Mouse (Mus musculus) liver, postnatal 0 days (tissue): Measurements from ENCODE around the gene Camta2. TPM values are rescaled to one million over a fixed set of nuclear protein-coding genes. Genes with fewer than 3 reads are reported as not detected.
A peak's percentile ranks its signal among the peaks of the same experiment; 100 is the strongest.

ENCODE experiments used
- ATAC-seq: fragments of 200-750 bp; cut with Nextera tagmentation; 2 replicates; pipeline ENCODE4 v1.8.0; 2017; ENCODE audit warnings: mild to moderate bottlenecking, moderate library complexity
- DNase-seq: peaks from one replicate; pipeline ENCODE4 v3.0.0-alpha.2; 2016
- H3K27ac ChIP-seq: fragments of 300-500 bp; sonication (generic); 2 replicates; pipeline ENCODE4 v1.5.1; 2014; ENCODE audit warnings: antibody characterized with exemption, moderate library complexity, mild to moderate bottlenecking, low read depth
- H3K27me3 ChIP-seq: fragments of 300-500 bp; sonication (generic); 2 replicates; pipeline ENCODE4 v1.6.1; 2014; ENCODE audit warnings: low read length, control low read depth, mixed read lengths; ENCODE audit not compliant: insufficient read depth
- H3K36me3 ChIP-seq: fragments of 300-500 bp; sonication (generic); replicated peaks from 2 replicates; pipeline ENCODE4 v1.6.1; 2014; ENCODE audit warnings: mild to moderate bottlenecking, control low read depth, low read length, moderate library complexity, mixed read lengths; ENCODE audit not compliant: insufficient read depth
- H3K4me1 ChIP-seq: fragments of 300-500 bp; sonication (generic); 2 replicates; pipeline ENCODE4 v1.6.1; 2014; ENCODE audit warnings: antibody characterized with exemption, mild to moderate bottlenecking, control low read depth; ENCODE audit not compliant: insufficient read depth
- H3K4me2 ChIP-seq: fragments of 300-500 bp; sonication (generic); 2 replicates; pipeline ENCODE4 v1.6.1; 2014; ENCODE audit warnings: low read depth, mild to moderate bottlenecking, low read length, moderate library complexity, mixed read lengths
- H3K4me3 ChIP-seq: fragments of 300-500 bp; sonication (generic); 2 replicates; pipeline ENCODE4 v1.5.1; 2014; ENCODE audit warnings: low read depth, low read length
- H3K9ac ChIP-seq: fragments of 300-500 bp; sonication (generic); replicated peaks from 2 replicates; pipeline ENCODE4 v1.6.1; 2014; ENCODE audit warnings: mild to moderate bottlenecking, moderate library complexity
- H3K9me3 ChIP-seq: fragments of 300-500 bp; sonication (generic); 2 replicates; pipeline ENCODE4 v1.6.1; 2016; ENCODE audit warnings: mild to moderate bottlenecking, control low read depth, low read length, mixed read lengths
- CTCF ChIP-seq: sonication (generic); IDR thresholded peaks from 2 replicates; pipeline ENCODE4 v1.5.1; 2016; ENCODE audit warnings: antibody characterized with exemption, low read depth
- EP300 ChIP-seq: IDR thresholded peaks from 2 replicates; pipeline ENCODE4 v1.6.1; 2016; ENCODE audit warnings: antibody characterized with exemption, low read depth, mild to moderate bottlenecking
- WGBS: fragments of 180-500 bp; shearing (Covaris S2); extraction: QIAGEN DNeasy Blood & Tissue Kit; methylation state at CpG from one replicate; pipeline ENCODE4 v1.1.7; 2014; ENCODE audit not compliant: insufficient replicate concordance; 5-methylcytosine and 5-hydroxymethylcytosine counted together
- polyA plus RNA-seq: library from polyadenylated mRNA; unstranded; fragments of >200 nt; fragmentation: Nextera tagmentation; extraction: Ambion mirVana; gene quantifications from 2 replicates; pipeline ENCODE4 v1.2.1, GENCODE M21; 2015

Gene Camta2
- polyA plus RNA-seq, 1 experiment from 2014 or later, result 3.4 TPM

DNA sequence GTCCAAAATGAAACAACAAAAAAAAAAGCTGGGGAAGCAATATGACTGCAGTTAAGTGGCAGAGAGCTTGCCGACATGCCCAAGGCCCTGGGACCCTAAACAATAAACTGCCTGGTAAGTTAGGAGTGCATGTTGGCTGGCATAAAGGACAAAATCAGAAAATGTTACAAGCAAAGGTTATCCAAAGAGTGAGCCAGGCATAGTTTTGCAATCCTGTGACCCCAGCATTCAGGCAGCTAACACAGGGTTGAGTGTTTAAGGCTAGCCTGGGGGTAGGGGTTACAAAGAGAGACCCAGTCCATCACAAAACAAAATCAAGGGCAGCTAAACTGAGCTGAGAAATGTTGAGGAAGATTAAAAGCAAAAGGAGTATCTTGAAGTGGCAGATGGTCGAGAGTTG is 11.1 kb upstream of the Camta2 start:
- H3K27ac ChIP-seq, result peak overlapping the region; percentile 95; the same call in 1 of the 2 replicates

DNA sequence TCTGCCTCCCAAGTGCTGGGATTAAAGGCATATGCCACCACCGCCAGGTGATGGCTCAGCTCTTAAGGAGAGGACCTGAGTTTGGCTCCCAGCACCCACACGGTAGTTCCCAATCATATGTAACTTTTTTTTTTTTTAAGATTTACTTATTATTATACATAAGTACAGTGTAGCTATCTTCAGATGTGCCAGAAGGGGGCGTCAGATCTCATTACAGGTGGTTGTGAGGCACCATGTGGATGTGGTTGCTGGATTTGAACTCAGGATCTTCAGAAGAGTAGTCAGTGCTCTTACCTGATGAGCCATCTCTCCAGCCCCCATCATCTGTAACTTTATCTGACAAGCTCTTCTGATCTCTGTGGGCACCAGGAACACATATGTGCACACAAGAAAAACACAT is 9.5 kb upstream of the Camta2 start:
- TF ChIP-seq CTCF (peak; percentile 35), EP300 (no peak)
- H3K9ac ChIP-seq, result no peak overlapping the region
- no peaks in the 10 kb centered on the region for H3K9me3 ChIP-seq
- no peak for DNase-seq
- H3K4me3 ChIP-seq, result no peak overlapping the region
- H3K4me2 ChIP-seq, result no peak overlapping the region
- peaks cover 3% of the 10 kb centered on the region; the same call in 1 of the 2 replicates for H3K36me3 ChIP-seq
- WGBS, result 62% methylated on average over 3 of the region's 3 CpGs
- no peak overlapping the region for H3K27ac ChIP-seq
- peaks cover 17% of the 10 kb centered on the region for H3K4me1 ChIP-seq
- ATAC-seq, result no peak
- H3K27me3 ChIP-seq, result no peaks in the 10 kb centered on the region

More for the DNA sequence above, 11.1 kb upstream of the Camta2 start:
- TF ChIP-seq CTCF, result no peak
- no peak for TF ChIP-seq EP300
- Histone ChIP-seq H3K36me3 (peaks cover 8% of the 10 kb centered on the region), H3K27me3 (no peaks in the 10 kb centered on the region), H3K4me2 (peak overlapping the region; percentile 79), H3K4me1 (peaks cover 21% of the 10 kb centered on the region), H3K4me3 (peak overlapping the region; percentile 73; the same call in 1 of the 2 replicates), H3K9me3 (no peaks in the 10 kb centered on the region), H3K9ac (peak overlapping the region; percentile 77; the same call in 1 of the 2 replicates)
- 64% methylated on average over 2 of the region's 2 CpGs for WGBS
- ATAC-seq, result no peak
- no peak for DNase-seq

DNA sequence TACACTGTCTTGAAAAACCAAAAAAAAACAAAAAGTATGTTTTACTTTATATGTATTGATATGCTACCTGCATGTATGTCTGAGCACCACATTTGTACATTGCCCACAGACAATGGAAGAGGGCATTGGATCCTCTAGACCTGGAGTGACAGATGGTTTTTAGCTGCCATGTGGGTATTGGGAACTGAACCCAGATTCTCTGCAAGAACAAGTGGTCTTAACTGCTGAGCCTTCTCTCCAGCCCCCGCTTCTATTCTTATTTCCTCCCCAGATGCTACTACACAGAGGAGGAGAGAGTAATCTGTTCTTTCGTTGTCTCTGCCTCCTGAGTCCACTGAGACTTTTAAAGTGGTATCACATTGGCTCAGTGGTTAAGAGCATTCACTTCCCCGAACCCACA is 5.6 kb upstream of the Camta2 start:
- Histone ChIP-seq H3K4me3 (no peak overlapping the region), H3K4me2 (no peak overlapping the region), H3K36me3 (no peaks in the 10 kb centered on the region), H3K9ac (no peak overlapping the region), H3K27me3 (no peaks in the 10 kb centered on the region), H3K27ac (no peak overlapping the region), H3K4me1 (peaks cover 1% of the 10 kb centered on the region), H3K9me3 (no peaks in the 10 kb centered on the region)
- TF ChIP-seq EP300, result no peak
- TF ChIP-seq CTCF, result no peak
- DNase-seq (no peak), ATAC-seq (no peak)
- WGBS, result 60% methylated on average over 3 of the region's 3 CpGs

DNA sequence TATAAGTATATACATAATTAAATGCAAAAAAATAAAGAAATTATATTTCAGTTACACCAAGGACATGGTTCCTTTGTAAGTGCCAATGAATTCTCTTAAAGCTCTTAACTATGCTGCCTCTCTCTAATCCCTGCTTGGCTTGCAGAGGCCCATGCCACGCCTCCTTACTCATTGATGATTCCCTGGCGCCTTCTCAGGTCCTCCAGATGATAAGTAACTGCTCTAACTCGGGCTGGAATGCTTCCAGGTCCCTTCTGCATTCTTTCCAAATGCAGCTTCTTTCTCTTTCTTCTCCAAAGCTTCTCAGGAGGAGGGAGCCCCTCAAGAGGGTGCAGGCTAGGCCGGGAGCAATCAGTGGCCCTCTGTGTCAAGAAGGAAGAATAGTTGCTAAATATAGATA is 1.7 kb upstream of the Camta2 start:
- WGBS, result 64% methylated on average over 4 of the region's 4 CpGs
- H3K9me3 ChIP-seq, result no peaks in the 10 kb centered on the region
- no peak overlapping the region for H3K9ac ChIP-seq

GRCm38 (mm10) chr11:70688372-70688771 is 467 bp upstream of the Camta2 start:
- H3K27ac ChIP-seq, result peak overlapping the region; percentile 81; the same call in 1 of the 2 replicates
- peak overlapping the region; percentile 86 for H3K9ac ChIP-seq
- peak overlapping the region; percentile 74 for H3K4me3 ChIP-seq
- DNase-seq, result no peak
- no peaks in the 10 kb centered on the region for H3K9me3 ChIP-seq
- peaks cover 19% of the 10 kb centered on the region for H3K36me3 ChIP-seq
- H3K4me1 ChIP-seq, result peaks cover 13% of the 10 kb centered on the region
- TF ChIP-seq CTCF (no peak), EP300 (no peak)
- no peak for ATAC-seq
- peak overlapping the region; percentile 97 for H3K4me2 ChIP-seq
- no peaks in the 10 kb centered on the region for H3K27me3 ChIP-seq
- WGBS, result 32% methylated on average over 8 of the region's 8 CpGs

More for the DNA sequence above, 1.7 kb upstream of the Camta2 start:
- TF ChIP-seq CTCF, result no peak
- no peak for TF ChIP-seq EP300
- DNase-seq, result no peak
- Histone ChIP-seq H3K4me3 (no peak overlapping the region), H3K4me1 (peaks cover 13% of the 10 kb centered on the region), H3K27ac (no peak overlapping the region), H3K27me3 (no peaks in the 10 kb centered on the region), H3K4me2 (no peak overlapping the region), H3K36me3 (peaks cover 9% of the 10 kb centered on the region)
- ATAC-seq, result no peak

GRCm38 (mm10) chr11:70686901-70687566 is 871 bp downstream of the Camta2 start:
- H3K27ac ChIP-seq, result peak overlapping the region; percentile 81
- peak overlapping the region; percentile 86 for H3K9ac ChIP-seq
- 2% methylated on average over 16 of the region's 16 CpGs for WGBS
- H3K4me1 ChIP-seq, result peaks cover 17% of the 10 kb centered on the region
- peak overlapping the region; percentile 97 for H3K4me2 ChIP-seq
- ATAC-seq (peak; percentile 34), DNase-seq (no peak)
- TF ChIP-seq EP300 (no peak), CTCF (peak; percentile 14; the same call in 1 of the 2 replicates)
- H3K36me3 ChIP-seq, result peaks cover 21% of the 10 kb centered on the region
- no peaks in the 10 kb centered on the region for H3K27me3 ChIP-seq
- H3K4me3 ChIP-seq, result peak overlapping the region; percentile 74
- no peaks in the 10 kb centered on the region for H3K9me3 ChIP-seq
